20 mouse cellular contexts compared by ENCODE assay signal in genomic region chr4:130706215-130707000, GRCm38 (mm10). TPM values are rescaled to one million over a fixed set of nuclear protein-coding genes. Genes with fewer than 3 reads are reported as not detected.
DNase-seq lines count a peak whose midpoint lies in the region; ATAC-seq and TF ChIP-seq lines count a peak whose summit lies in the region.
"Had no signal": no experiment of that assay in that cellular context is flagged by ENCODE, and none has a peak within 500 bp of the region (broad histone marks: within the 10 kb centered on the region; RNA-seq: fewer than 3 reads in every experiment).

No protein-coding gene starts in this region.

- H3K36me3 ChIP-seq in intestine, embryonic 14.5 days (ENCODE audit: control insufficient read depth, insufficient read depth, low read length), result peaks cover 47% of the 10 kb centered on the region
- H3K36me3 ChIP-seq in liver, embryonic 14.5 days (replicated peaks; ENCODE audit: control insufficient read depth, insufficient read depth, low read depth), result peaks cover 45% of the 10 kb centered on the region

- H3K4me1 ChIP-seq in intestine, embryonic 14.5 days (replicated peaks; ENCODE audit: control insufficient read depth, insufficient read depth, low read length), result no peaks in the 10 kb centered on the region; the same call in none of the 2 replicates
- peaks cover 65 to 67% of the 10 kb centered on the region in 2 experiments for H3K4me1 ChIP-seq in liver, embryonic 14.5 days (replicated peaks; ENCODE audit: control insufficient read depth in 2 of 2, insufficient read depth in 2 of 2, low read length in 1 of 2)
- H3K4me1 ChIP-seq: lung, embryonic 15.5 days had no signal

- no peaks in the 10 kb centered on the region for H3K9me3 ChIP-seq in intestine, embryonic 14.5 days (ENCODE audit: control insufficient read depth, low read length)
- no peaks in the 10 kb centered on the region for H3K9me3 ChIP-seq in liver, embryonic 14.5 days (ENCODE audit: control insufficient read depth, low read length)
- H3K9me3 ChIP-seq: embryonic facial prominence, embryonic 10.5 days; hindbrain, embryonic 10.5 days; lung, embryonic 15.5 days had no signal

- no peak overlapping the region for H3K27ac ChIP-seq in intestine, embryonic 14.5 days (ENCODE audit: low read depth)
- no peak overlapping the region; the same call in 1 of the 2 replicates for H3K27ac ChIP-seq in liver, embryonic 14.5 days
- H3K27ac ChIP-seq: embryonic facial prominence, embryonic 10.5 days; hindbrain, embryonic 10.5 days; left cerebral cortex, adult 2 months; lung, embryonic 15.5 days had no signal

- 49% methylated on average over 3 of the region's 3 CpGs for WGBS in intestine, embryonic 14.5 days
- 55% methylated on average over 3 of the region's 3 CpGs for WGBS in liver, embryonic 14.5 days (ENCODE audit: insufficient replicate concordance)

- H3K9ac ChIP-seq in intestine, embryonic 14.5 days (ENCODE audit: low read length), result no peak overlapping the region
- no peak overlapping the region for H3K9ac ChIP-seq in liver, embryonic 14.5 days (replicated peaks)
- H3K9ac ChIP-seq: lung, embryonic 15.5 days had no signal

- no peak for TF ChIP-seq EP300 in liver, embryonic 14.5 days (IDR thresholded peaks at IDR 0.05; ENCODE audit: low read depth)

- TF ChIP-seq CTCF in liver, embryonic 14.5 days (IDR thresholded peaks at IDR 0.05; ENCODE audit: low read depth), result no peak

- no peaks in the 10 kb centered on the region for H3K27me3 ChIP-seq in intestine, embryonic 14.5 days (replicated peaks; ENCODE audit: control insufficient read depth, insufficient read depth, low read length)
- no peaks in the 10 kb centered on the region for H3K27me3 ChIP-seq in liver, embryonic 14.5 days (ENCODE audit: control insufficient read depth, insufficient read depth, low read length)
- H3K27me3 ChIP-seq: CH12.LX; lung, embryonic 15.5 days had no signal

- DNase-seq in kidney, postnatal 14 days, result peak; percentile 27
- no peak for DNase-seq in kidney, postnatal 4 days
- no peak for DNase-seq in intestine, embryonic 14.5 days (ENCODE audit: low spot score)
- no peak for DNase-seq in liver, embryonic 14.5 days (ENCODE audit: low read depth in 3 of 3, low spot score in 3 of 3)
- peak; percentile 55 for DNase-seq in yolk sac, embryonic 10.5 days (ENCODE audit: low spot score)
- DNase-seq in spleen, postnatal 36 days (ENCODE audit: low spot score in 2 of 2), result no peak
- no peak for DNase-seq in frontal cortex, postnatal 25 days (ENCODE audit: low spot score in 2 of 2)
- DNase-seq: adrenal gland, postnatal 10 days; cerebellum, adult 11 months; cerebellum, postnatal 36 days; midbrain, embryonic 14.5 days; retina, postnatal 1 day; right cerebral cortex, postnatal 4 days had no signal

- ATAC-seq in intestine, embryonic 14.5 days (replicated peaks; ENCODE audit: low FRiP score, low TSS enrichment, low read depth), result peak; percentile 54; the same call in 1 of the 2 replicates
- ATAC-seq in liver, embryonic 14.5 days (ENCODE audit: insufficient read depth), result peak; percentile 45
- ATAC-seq: forebrain, embryonic 14.5 days had no signal

- H3K4me3 ChIP-seq in intestine, embryonic 14.5 days (ENCODE audit: low read depth, low read length), result no peak overlapping the region
- no peak overlapping the region for H3K4me3 ChIP-seq in liver, embryonic 14.5 days (ENCODE audit: insufficient read depth in 1 of 2, low read depth in 2 of 2, low read length in 2 of 2)
- H3K4me3 ChIP-seq: embryonic facial prominence, embryonic 10.5 days; erythroblast, embryonic 14.5 days; hindbrain, embryonic 10.5 days; left cerebral cortex, adult 2 months; lung, embryonic 15.5 days had no signal

- no peak overlapping the region for H3K4me2 ChIP-seq in intestine, embryonic 14.5 days (ENCODE audit: low read length)
- H3K4me2 ChIP-seq in liver, embryonic 14.5 days (ENCODE audit: low read depth), result 0 out of 2 replicates have a peak overlapping the region, but pooled peaks have one; percentile 2
- H3K4me2 ChIP-seq: lung, embryonic 15.5 days had no signal

RNA-seq across cellular contexts. Expression of gene Pum1, which starts 43.3 kb away (rescaled TPM):
- 91.7 and 98.5 TPM in 2 replicates for polyA plus RNA-seq in intestine, embryonic 14.5 days (2014; fragmentation: Nextera tagmentation; extraction: Ambion mirVana)
- polyA plus RNA-seq in liver, embryonic 14.5 days (2012; rRNA removed), result 15.2 and 17.9 TPM in 2 replicates
- polyA plus RNA-seq in liver, embryonic 14.5 days (2014; fragmentation: Nextera tagmentation; extraction: Ambion mirVana), result 23.1 and 26.8 TPM in 2 replicates

Comparison
In these comparisons a context has a peak if more than half of its experiments do, and no peak if none do; other contexts are left out.
1. DNase-seq: peak in kidney, postnatal 14 days (single experiment) and yolk sac, embryonic 10.5 days (single experiment); none in kidney, postnatal 4 days (0 of 2), intestine, embryonic 14.5 days (single experiment), liver, embryonic 14.5 days (0 of 3), spleen, postnatal 36 days (0 of 2) and frontal cortex, postnatal 25 days (0 of 2).